Mouse (Mus musculus) lung, adult 2 months (tissue): Measurements from ENCODE around the gene Aldh1a2.

Experiments used
- CTCF ChIP-seq: fragments of 200-500 bp; IDR thresholded peaks from 2 replicates; pipeline ENCODE4 v1.5.1; 2011; ENCODE audit warnings: mild to moderate bottlenecking, low read length, control low read depth; ENCODE audit not compliant: insufficient read depth
- POLR2A ChIP-seq: fragments of 200-500 bp; IDR thresholded peaks from 2 replicates; pipeline ENCODE4 v1.6.1; 2011; ENCODE audit warnings: low read depth, mild to moderate bottlenecking, control low read depth, low read length, borderline replicate concordance; ENCODE audit errors: extremely low read depth

DNA sequence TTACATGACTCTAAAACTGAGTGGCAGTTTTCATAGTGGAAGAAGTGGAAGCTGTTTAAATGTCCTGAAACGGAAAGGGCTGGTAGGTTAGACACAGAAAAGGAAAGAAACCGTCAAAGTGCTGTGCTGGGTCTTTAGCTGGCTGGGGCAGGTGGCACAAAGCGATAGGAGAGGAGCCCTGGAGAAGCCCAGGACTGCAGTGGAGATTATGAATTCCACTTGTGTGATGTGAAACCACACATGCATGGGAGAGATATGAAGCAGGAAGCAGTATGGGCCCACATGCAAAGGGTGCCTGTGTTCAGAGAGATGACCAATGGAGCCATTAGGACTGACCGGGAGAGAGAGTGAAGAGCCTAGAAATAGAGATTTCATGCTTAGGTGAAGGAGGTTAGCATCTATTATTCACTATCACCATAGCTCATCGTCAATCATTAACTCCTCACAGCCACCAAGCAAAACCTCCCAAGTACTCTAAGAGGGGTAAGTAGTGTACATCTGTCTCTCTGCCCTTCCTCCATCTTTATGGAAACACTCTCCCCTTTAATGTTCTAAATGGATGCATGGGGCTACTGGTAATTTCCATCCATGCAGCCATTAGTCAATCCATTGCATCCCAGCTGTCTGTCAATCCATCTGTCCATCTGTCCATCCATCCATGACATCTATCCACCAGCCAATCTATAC, 49.4 kb upstream of the Aldh1a2 start:
- TF ChIP-seq CTCF (no peak), POLR2A (no peak)
